Mouse (Mus musculus): ENCODE results near the gene Tmem72.

DNA sequence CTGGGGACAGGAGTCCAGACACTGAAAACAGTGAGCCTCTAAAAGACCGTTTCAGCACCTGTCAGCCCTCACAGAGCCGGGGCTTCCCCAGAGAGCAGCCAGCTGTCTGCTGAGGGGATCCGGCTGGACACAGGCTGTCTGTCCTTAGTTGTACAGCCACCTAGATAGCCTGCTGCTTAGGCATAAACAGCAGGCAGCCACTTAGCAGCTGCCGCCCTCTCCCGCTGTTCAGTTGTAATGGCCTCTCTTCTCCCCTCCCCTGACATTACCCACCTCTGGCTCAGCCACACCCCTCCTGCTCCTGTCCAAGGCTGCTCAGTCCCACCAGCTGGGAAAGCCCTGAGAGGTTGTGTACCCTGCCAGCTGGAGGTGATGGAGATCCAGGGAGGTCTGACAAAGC lies 45.7 kb downstream of the Tmem72 start:
- TF ChIP-seq CTCF (IDR thresholded peaks at IDR 0.05; ENCODE audit: extremely low read depth, insufficient read length, insufficient replicate concordance, low read depth, low read length) (no peak), POLR2A (IDR thresholded peaks at IDR 0.05; ENCODE audit: low read depth, low read length) (no peak)

Measured in small intestine, adult 2 months (tissue).